Mouse (Mus musculus): ENCODE results near the gene Rnf207. TPM values are rescaled to one million over a fixed set of nuclear protein-coding genes. Genes with fewer than 3 reads are reported as not detected.

The Rnf207 gene
- polyA plus RNA-seq, 1 experiment, result not detected

GRCm38 (mm10) chr4:152277916-152278315, 40.9 kb downstream of the Rnf207 start:
- WGBS, result 67% methylated on average over 2 of the region's 2 CpGs

GRCm38 (mm10) chr4:152276389-152277347, 42.1 kb downstream of the Rnf207 start:
- Histone ChIP-seq H3K4me1 (ENCODE audit: control insufficient read depth, insufficient read depth, low read length) (no peaks in the 10 kb centered on the region), H3K27ac (ENCODE audit: control insufficient read depth, insufficient read depth, low read depth, low read length, poor library complexity) (no peak overlapping the region), H3K4me3 (replicated peaks; ENCODE audit: control insufficient read depth, low read depth, low read length) (no peak overlapping the region)
- no peak for TF ChIP-seq POLR2A (IDR thresholded peaks at IDR 0.05; ENCODE audit: borderline replicate concordance, control insufficient read depth, low read depth, low read length)
- TF ChIP-seq CTCF (IDR thresholded peaks at IDR 0.05; ENCODE audit: control insufficient read depth, insufficient read depth, low read length), result peak; percentile 48
- WGBS, result 63% methylated on average over 10 of the region's 10 CpGs

More at GRCm38 (mm10) chr4:152277916-152278315, 40.9 kb downstream of the Rnf207 start:
- no peak overlapping the region for H3K4me3 ChIP-seq (replicated peaks; ENCODE audit: control insufficient read depth, low read depth, low read length)
- 0 out of 2 replicates have a peak, but pooled peaks have one; percentile 12 for TF ChIP-seq CTCF (IDR thresholded peaks at IDR 0.05; ENCODE audit: control insufficient read depth, insufficient read depth, low read length)
- no peak for TF ChIP-seq POLR2A (IDR thresholded peaks at IDR 0.05; ENCODE audit: borderline replicate concordance, control insufficient read depth, low read depth, low read length)
- no peak overlapping the region for H3K27ac ChIP-seq (ENCODE audit: control insufficient read depth, insufficient read depth, low read depth, low read length, poor library complexity)
- no peaks in the 10 kb centered on the region for H3K4me1 ChIP-seq (ENCODE audit: control insufficient read depth, insufficient read depth, low read length)

- no peak for TF ChIP-seq CTCF (IDR thresholded peaks at IDR 0.05; ENCODE audit: control insufficient read depth, insufficient read depth, low read length)
- no peak for TF ChIP-seq POLR2A (IDR thresholded peaks at IDR 0.05; ENCODE audit: borderline replicate concordance, control insufficient read depth, low read depth, low read length)
- Histone ChIP-seq H3K27ac (ENCODE audit: control insufficient read depth, insufficient read depth, low read depth, low read length, poor library complexity) (no peak overlapping the region), H3K4me1 (ENCODE audit: control insufficient read depth, insufficient read depth, low read length) (no peaks in the 10 kb centered on the region), H3K4me3 (replicated peaks; ENCODE audit: control insufficient read depth, low read depth, low read length) (no peak overlapping the region)
- 5% methylated on average over 20 of the region's 20 CpGs for WGBS
Observed at GRCm38 (mm10) chr4:152274681-152275131, 44.1 kb downstream of the Rnf207 start.

- Histone ChIP-seq H3K27ac (ENCODE audit: control insufficient read depth, insufficient read depth, low read depth, low read length, poor library complexity) (no peak within 1 kb of the TSS), H3K4me3 (replicated peaks; ENCODE audit: control insufficient read depth, low read depth, low read length) (no peak within 1 kb of the TSS)
- 8% methylated on average over 34 of the region's 48 CpGs for WGBS
Observed at GRCm38 (mm10) chr4:152273621-152274236, 45.1 kb downstream of the Rnf207 start, which contains the start of gene Gpr153. Gene Gpr153 (plus strand): TSS chr4:152274232.

GRCm38 (mm10) chr4:152273191-152273590, 45.6 kb downstream of the Rnf207 start:
- no peak overlapping the region for H3K4me3 ChIP-seq (replicated peaks; ENCODE audit: control insufficient read depth, low read depth, low read length)
- 66% methylated on average over 3 of the region's 3 CpGs for WGBS
- H3K27ac ChIP-seq (ENCODE audit: control insufficient read depth, insufficient read depth, low read depth, low read length, poor library complexity), result no peak overlapping the region
- TF ChIP-seq POLR2A (IDR thresholded peaks at IDR 0.05; ENCODE audit: borderline replicate concordance, control insufficient read depth, low read depth, low read length) (no peak), CTCF (IDR thresholded peaks at IDR 0.05; ENCODE audit: control insufficient read depth, insufficient read depth, low read length) (no peak)
- H3K4me1 ChIP-seq (ENCODE audit: control insufficient read depth, insufficient read depth, low read length), result no peaks in the 10 kb centered on the region

More at GRCm38 (mm10) chr4:152273621-152274236, 45.1 kb downstream of the Rnf207 start, which contains the start of gene Gpr153:
- TF ChIP-seq CTCF (IDR thresholded peaks at IDR 0.05; ENCODE audit: control insufficient read depth, insufficient read depth, low read length) (no peak), POLR2A (IDR thresholded peaks at IDR 0.05; ENCODE audit: borderline replicate concordance, control insufficient read depth, low read depth, low read length) (no peak)
- no peaks in the 10 kb centered on the region for H3K4me1 ChIP-seq (ENCODE audit: control insufficient read depth, insufficient read depth, low read length)

GRCm38 (mm10) chr4:152272449-152273049, 46.2 kb downstream of the Rnf207 start:
- H3K4me3 ChIP-seq (replicated peaks; ENCODE audit: control insufficient read depth, low read depth, low read length), result no peak overlapping the region
- WGBS, result 51% methylated on average over 9 of the region's 9 CpGs
- no peak overlapping the region for H3K27ac ChIP-seq (ENCODE audit: control insufficient read depth, insufficient read depth, low read depth, low read length, poor library complexity)
- H3K4me1 ChIP-seq (ENCODE audit: control insufficient read depth, insufficient read depth, low read length), result no peaks in the 10 kb centered on the region
- no peak for TF ChIP-seq CTCF (IDR thresholded peaks at IDR 0.05; ENCODE audit: control insufficient read depth, insufficient read depth, low read length)
- no peak for TF ChIP-seq POLR2A (IDR thresholded peaks at IDR 0.05; ENCODE audit: borderline replicate concordance, control insufficient read depth, low read depth, low read length)

GRCm38 (mm10) chr4:152272006-152272405, 46.8 kb downstream of the Rnf207 start:
- no peak overlapping the region for H3K27ac ChIP-seq (ENCODE audit: control insufficient read depth, insufficient read depth, low read depth, low read length, poor library complexity)
- 84% methylated on average over 7 of the region's 7 CpGs for WGBS
- no peak for TF ChIP-seq CTCF (IDR thresholded peaks at IDR 0.05; ENCODE audit: control insufficient read depth, insufficient read depth, low read length)
- no peak for TF ChIP-seq POLR2A (IDR thresholded peaks at IDR 0.05; ENCODE audit: borderline replicate concordance, control insufficient read depth, low read depth, low read length)
- no peaks in the 10 kb centered on the region for H3K4me1 ChIP-seq (ENCODE audit: control insufficient read depth, insufficient read depth, low read length)
- no peak overlapping the region for H3K4me3 ChIP-seq (replicated peaks; ENCODE audit: control insufficient read depth, low read depth, low read length)

All from bone marrow, adult 2 months (tissue).